Comparison of ENCODE assay signal across 20 mouse cellular contexts in the genomic region with DNA sequence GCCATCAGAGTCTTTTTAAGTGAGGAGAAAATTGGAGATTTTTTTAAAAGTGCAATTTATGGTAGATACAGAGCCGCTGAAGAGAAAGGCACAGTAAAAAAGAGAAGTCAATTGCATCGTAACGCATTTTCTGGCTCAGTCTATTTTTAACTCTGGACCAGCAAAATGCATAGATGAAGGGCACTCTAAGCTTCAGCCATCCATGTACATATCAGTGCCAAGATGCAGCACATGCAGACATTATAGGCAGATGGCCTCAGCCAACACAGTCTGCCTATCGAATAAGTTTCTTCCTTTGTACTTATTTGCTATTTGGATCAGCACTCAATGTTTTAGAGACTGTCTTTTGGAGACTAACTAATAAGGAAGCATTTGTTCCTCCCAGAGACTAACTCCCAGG.
DNase-seq lines count a peak whose midpoint lies in the region; ATAC-seq and TF ChIP-seq lines count a peak whose summit lies in the region.
"Had no signal": no experiment of that assay in that cellular context is flagged by ENCODE, and none has a peak within 500 bp of the region (broad histone marks: within the 10 kb centered on the region; RNA-seq: fewer than 3 reads in every experiment).

No protein-coding gene starts in this region.

- no peak overlapping the region for H3K4me2 ChIP-seq in forebrain, embryonic 14.5 days (ENCODE audit: low read length)
- no peak overlapping the region for H3K4me2 ChIP-seq in forebrain, embryonic 12.5 days
- peak overlapping the region; percentile 27 for H3K4me2 ChIP-seq in heart, embryonic 13.5 days
- H3K4me2 ChIP-seq in forebrain, postnatal 0 days (ENCODE audit: low read depth), result no peak overlapping the region
- H3K4me2 ChIP-seq: embryonic facial prominence, embryonic 15.5 days; hindbrain, embryonic 12.5 days had no signal

- peak; percentile 46; the same call in 1 of the 2 replicates for ATAC-seq in forebrain, embryonic 14.5 days
- no peak for ATAC-seq in forebrain, embryonic 12.5 days (ENCODE audit: low FRiP score)
- no peak for ATAC-seq in heart, embryonic 13.5 days (ENCODE audit: extremely low read depth, insufficient number of reproducible peaks, low FRiP score, low TSS enrichment)
- ATAC-seq in forebrain, postnatal 0 days, result peak; percentile 78
- ATAC-seq: hindbrain, embryonic 16.5 days; inflammation-experienced regulatory T-cells, adult 6 months had no signal

- H3K4me3 ChIP-seq in forebrain, embryonic 14.5 days (ENCODE audit: low read depth, low read length), result no peak overlapping the region
- H3K4me3 ChIP-seq in forebrain, embryonic 12.5 days (replicated peaks), result no peak overlapping the region
- H3K4me3 ChIP-seq in heart, embryonic 13.5 days, result no peak overlapping the region
- no peak overlapping the region for H3K4me3 ChIP-seq in forebrain, postnatal 0 days (ENCODE audit: low read depth, low read length)
- H3K4me3 ChIP-seq: embryonic facial prominence, embryonic 15.5 days; erythroblast, embryonic 14.5 days; hindbrain, embryonic 12.5 days had no signal

- TF ChIP-seq CTCF in forebrain, postnatal 0 days (IDR thresholded peaks at IDR 0.05; ENCODE audit: low read depth), result no peak

- no peaks in the 10 kb centered on the region for H3K4me1 ChIP-seq in forebrain, embryonic 14.5 days (ENCODE audit: control insufficient read depth, insufficient read depth, low read length)
- H3K4me1 ChIP-seq in forebrain, embryonic 12.5 days, result no peaks in the 10 kb centered on the region
- peaks cover 32% of the 10 kb centered on the region for H3K4me1 ChIP-seq in heart, embryonic 13.5 days
- H3K4me1 ChIP-seq in forebrain, postnatal 0 days (ENCODE audit: insufficient read depth), result no peaks in the 10 kb centered on the region; the same call in 1 of the 2 replicates
- H3K4me1 ChIP-seq: hindbrain, embryonic 12.5 days had no signal

- no peak overlapping the region for H3K9ac ChIP-seq in forebrain, embryonic 14.5 days (ENCODE audit: low read length)
- no peak overlapping the region for H3K9ac ChIP-seq in forebrain, embryonic 12.5 days
- no peak overlapping the region for H3K9ac ChIP-seq in heart, embryonic 13.5 days
- H3K9ac ChIP-seq in forebrain, postnatal 0 days, result no peak overlapping the region
- H3K9ac ChIP-seq: embryonic facial prominence, embryonic 15.5 days; hindbrain, embryonic 12.5 days had no signal

- no peaks in the 10 kb centered on the region for H3K36me3 ChIP-seq in forebrain, embryonic 14.5 days (ENCODE audit: control insufficient read depth, insufficient read depth, low read length)
- no peaks in the 10 kb centered on the region for H3K36me3 ChIP-seq in forebrain, embryonic 12.5 days (replicated peaks)
- no peaks in the 10 kb centered on the region for H3K36me3 ChIP-seq in heart, embryonic 13.5 days
- no peaks in the 10 kb centered on the region for H3K36me3 ChIP-seq in forebrain, postnatal 0 days (ENCODE audit: insufficient read depth)
- H3K36me3 ChIP-seq: embryonic facial prominence, embryonic 15.5 days; hindbrain, embryonic 12.5 days had no signal

- H3K9me3 ChIP-seq in forebrain, embryonic 14.5 days (replicated peaks; ENCODE audit: control insufficient read depth, low read length), result no peaks in the 10 kb centered on the region
- H3K9me3 ChIP-seq in forebrain, embryonic 12.5 days, result no peaks in the 10 kb centered on the region
- H3K9me3 ChIP-seq in heart, embryonic 13.5 days, result no peaks in the 10 kb centered on the region
- H3K9me3 ChIP-seq in forebrain, postnatal 0 days (ENCODE audit: low read length), result no peaks in the 10 kb centered on the region
- H3K9me3 ChIP-seq: embryonic facial prominence, embryonic 15.5 days; hindbrain, embryonic 12.5 days had no signal

- 73% methylated on average over 4 of the region's 4 CpGs for WGBS in forebrain, embryonic 14.5 days
- WGBS in forebrain, embryonic 12.5 days, result 88% methylated on average over 4 of the region's 4 CpGs
- WGBS in heart, embryonic 13.5 days, result 59% methylated on average over 4 of the region's 4 CpGs
- 46% methylated on average over 4 of the region's 4 CpGs for WGBS in forebrain, postnatal 0 days

- no peak overlapping the region for H3K27ac ChIP-seq in forebrain, embryonic 14.5 days (ENCODE audit: low read depth, low read length)
- no peak overlapping the region for H3K27ac ChIP-seq in forebrain, embryonic 12.5 days
- no peak overlapping the region for H3K27ac ChIP-seq in heart, embryonic 13.5 days (replicated peaks)
- no peak overlapping the region for H3K27ac ChIP-seq in forebrain, postnatal 0 days (ENCODE audit: low read depth, low read length)
- H3K27ac ChIP-seq: embryonic facial prominence, embryonic 15.5 days; hindbrain, embryonic 12.5 days had no signal

- peak; percentile 25 for DNase-seq in forebrain, embryonic 14.5 days (ENCODE audit: low spot score)
- DNase-seq in heart, adult 8-10 months (ENCODE audit: low spot score), result no peak
- DNase-seq in brain, adult 2 months (ENCODE audit: low read depth, low spot score), result peak; percentile 27
- peak; percentile 26 for DNase-seq in forebrain, postnatal 0 days
- no peak for DNase-seq in thymus, adult 18-20 months
- DNase-seq: adrenal gland, postnatal 10 days; cerebellum, adult 18-20 months; cerebellum, adult 9-11 months; embryo, embryonic 11 days; gastrocnemius, postnatal 10 days; heart, postnatal 10 days; heart, postnatal 4 days; kidney, adult 11 months had no signal

- H3K27me3 ChIP-seq in forebrain, embryonic 14.5 days (replicated peaks; ENCODE audit: control insufficient read depth, insufficient read depth, low read length), result no peaks in the 10 kb centered on the region
- H3K27me3 ChIP-seq in forebrain, embryonic 12.5 days, result no peaks in the 10 kb centered on the region
- no peaks in the 10 kb centered on the region for H3K27me3 ChIP-seq in heart, embryonic 13.5 days (replicated peaks)
- no peaks in the 10 kb centered on the region for H3K27me3 ChIP-seq in forebrain, postnatal 0 days (ENCODE audit: insufficient read depth, low read length)
- H3K27me3 ChIP-seq: embryonic facial prominence, embryonic 15.5 days; hindbrain, embryonic 12.5 days had no signal

Comparison
In these comparisons a context has a peak if more than half of its experiments do, and no peak if none do; other contexts are left out.
1. ATAC-seq: peak in forebrain, embryonic 14.5 days (single experiment) and forebrain, postnatal 0 days (single experiment); none in forebrain, embryonic 12.5 days (single experiment) and heart, embryonic 13.5 days (single experiment).
2. DNase-seq: peak in forebrain, embryonic 14.5 days (single experiment), brain, adult 2 months (single experiment) and forebrain, postnatal 0 days (single experiment); none in heart, adult 8-10 months (single experiment) and thymus, adult 18-20 months (0 of 2).